Mouse (Mus musculus) myocyte (in vitro differentiated cells): ENCODE measurements around the gene Plekhm3.

Experiments used
- CEBPB ChIP-seq: IDR thresholded peaks from 2 replicates; pipeline ENCODE4 v1.6.1; 2011; ENCODE audit warnings: mild to moderate bottlenecking, moderate library complexity; ENCODE audit not compliant: poor library complexity, insufficient read depth, severe bottlenecking
- E2F4 ChIP-seq: IDR thresholded peaks from one replicate; pipeline ENCODE4 v1.6.1; 2011; ENCODE audit warnings: mild to moderate bottlenecking, control low read depth, moderate library complexity; ENCODE audit not compliant: insufficient read depth
- MAX ChIP-seq: IDR thresholded peaks from one replicate; pipeline ENCODE4 v1.6.1; 2011; ENCODE audit warnings: low read depth, mild to moderate bottlenecking, control low read depth
- MYOD1 ChIP-seq, 3 experiments: IDR thresholded peaks; one replicate each; pipeline ENCODE4 v1.6.1; 2011; ENCODE audit warnings: control low read depth in 2 of 3, low read depth in 2 of 3, mild to moderate bottlenecking in 2 of 3, moderate library complexity in 1 of 3; ENCODE audit not compliant: insufficient read length in 2 of 3, control insufficient read depth in 1 of 3
- MYOG ChIP-seq, 3 experiments: IDR thresholded peaks; one replicate each; pipeline ENCODE4 v1.6.1; 2011; ENCODE audit warnings: control low read depth in 2 of 3, low read depth in 2 of 3, mild to moderate bottlenecking in 2 of 3; ENCODE audit not compliant: insufficient read length in 2 of 3, control insufficient read depth in 1 of 3, insufficient read depth in 1 of 3
- POLR2A ChIP-seq: IDR thresholded peaks from one replicate; pipeline ENCODE4 v1.6.1; 2011; ENCODE audit warnings: low read depth, mild to moderate bottlenecking, control low read depth, moderate library complexity; ENCODE audit not compliant: insufficient read length
- POLR2AphosphoS2 ChIP-seq: IDR thresholded peaks from one replicate; pipeline ENCODE4 v1.6.1; 2011; ENCODE audit warnings: low read depth, control low read depth; ENCODE audit not compliant: insufficient read length
- REST ChIP-seq: IDR thresholded peaks from one replicate; pipeline ENCODE4 v1.6.1; 2011; ENCODE audit warnings: mild to moderate bottlenecking, control low read depth, moderate library complexity; ENCODE audit not compliant: insufficient read depth, insufficient read length
- SRF ChIP-seq: IDR thresholded peaks from one replicate; pipeline ENCODE4 v1.6.1; 2011; ENCODE audit warnings: low read depth; ENCODE audit not compliant: control insufficient read depth, insufficient read length
- TCF12 ChIP-seq: IDR thresholded peaks from one replicate; pipeline ENCODE4 v1.6.1; 2011; ENCODE audit warnings: mild to moderate bottlenecking, control low read depth; ENCODE audit not compliant: poor library complexity, insufficient read depth, severe bottlenecking
- USF1 ChIP-seq: IDR thresholded peaks from one replicate; pipeline ENCODE4 v1.6.1; 2011; ENCODE audit warnings: low read depth, mild to moderate bottlenecking, control low read depth, moderate library complexity

- TF ChIP-seq POLR2A = no peak
- no peak for TF ChIP-seq MYOG (IDR thresholded peaks at IDR 0.05; ENCODE audit: control insufficient read depth in 1 of 3, insufficient read depth in 1 of 3, insufficient read length in 2 of 3, low read depth in 2 of 3)
- TF ChIP-seq REST = no peak
- TF ChIP-seq USF1 = no peak
- no peak for TF ChIP-seq CEBPB
- TF ChIP-seq E2F4 = no peak
- TF ChIP-seq MYOD1 (IDR thresholded peaks at IDR 0.05; ENCODE audit: control insufficient read depth in 1 of 3, insufficient read length in 2 of 3, low read depth in 2 of 3) = no peak
- no peak for TF ChIP-seq MAX
- TF ChIP-seq POLR2AphosphoS2 = no peak
- no peak for TF ChIP-seq TCF12
- TF ChIP-seq SRF = no peak
Observed at GRCm38 (mm10) chr1:64928542-64928941, 28.1 kb downstream of the Plekhm3 start.
